Mouse (Mus musculus) fat pad, adult 2 months (tissue): ENCODE measurements at regions not wholly inside any gene's neighbourhood (a gene's known extent, or its start where the extent isn't known, plus 50 kb on each side); places are given as distances from the start of the nearest gene placed in this dataset.

Experiments used
- DNase-seq: peaks from one replicate; pipeline ENCODE4 v3.0.0-alpha.2; 2011; ENCODE audit warnings: low read depth, low spot score; ENCODE audit errors: extremely low read depth

- DNase-seq = peak; percentile 51
Observed at GRCm38 (mm10) chr1:185832059-185832458, 285.1 kb downstream of the Lyplal1 start.

GRCm38 (mm10) chr1:185834171-185834570 is 282.9 kb downstream of the Lyplal1 start:
- no peak for DNase-seq

- DNase-seq = no peak
Observed at GRCm38 (mm10) chr1:185836632-185837281, 280.4 kb downstream of the Lyplal1 start.

- no peak for DNase-seq
Observed at GRCm38 (mm10) chr1:185842481-185842880, 274.6 kb downstream of the Lyplal1 start.

DNA sequence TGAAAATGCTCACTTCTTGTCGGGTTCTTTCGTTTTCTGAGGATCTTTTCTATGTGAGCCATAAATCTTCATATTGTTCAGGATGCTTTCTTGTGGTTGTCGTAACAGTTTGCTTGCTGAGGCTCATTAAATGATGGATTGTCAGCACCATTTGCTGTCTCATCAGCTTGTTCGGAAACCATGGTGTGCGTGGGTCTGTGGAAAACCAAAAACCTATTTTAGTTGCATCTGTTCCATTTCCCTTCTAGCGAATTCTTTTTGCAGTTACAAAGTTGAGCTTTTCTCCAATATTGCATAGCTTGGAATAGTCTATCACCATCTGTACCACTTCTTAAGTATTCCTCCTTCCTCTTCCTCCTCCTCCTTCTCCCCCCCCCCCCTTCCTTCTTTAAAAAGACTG is 269.9 kb downstream of the Lyplal1 start:
- no peak for DNase-seq

DNA sequence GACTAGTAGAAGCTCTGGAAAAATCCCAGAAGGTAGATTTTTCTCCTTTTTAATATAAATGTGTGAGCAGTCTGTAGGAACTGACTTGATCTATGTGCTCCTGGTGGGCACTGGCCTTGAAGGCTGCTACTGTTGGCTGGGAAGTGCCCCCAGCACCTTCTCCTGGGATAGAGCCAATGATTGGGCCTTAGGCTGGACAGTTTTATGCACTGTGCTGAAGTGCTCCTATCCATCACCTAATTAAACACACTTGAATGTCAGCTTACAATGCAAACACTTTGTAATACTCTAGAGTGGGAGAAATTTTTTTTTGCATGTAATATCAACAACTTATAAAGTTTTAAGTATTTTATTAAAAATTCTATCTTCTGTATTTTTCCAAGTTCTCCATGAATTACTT is 266.5 kb downstream of the Lyplal1 start:
- no peak for DNase-seq

- no peak for DNase-seq
Observed at GRCm38 (mm10) chr1:185851262-185851893, 265.7 kb downstream of the Lyplal1 start.

- DNase-seq = no peak
Observed at GRCm38 (mm10) chr1:185861692-185862091, 255.4 kb downstream of the Lyplal1 start.

GRCm38 (mm10) chr1:185865945-185866344 is 251.2 kb downstream of the Lyplal1 start:
- DNase-seq = no peak

DNA sequence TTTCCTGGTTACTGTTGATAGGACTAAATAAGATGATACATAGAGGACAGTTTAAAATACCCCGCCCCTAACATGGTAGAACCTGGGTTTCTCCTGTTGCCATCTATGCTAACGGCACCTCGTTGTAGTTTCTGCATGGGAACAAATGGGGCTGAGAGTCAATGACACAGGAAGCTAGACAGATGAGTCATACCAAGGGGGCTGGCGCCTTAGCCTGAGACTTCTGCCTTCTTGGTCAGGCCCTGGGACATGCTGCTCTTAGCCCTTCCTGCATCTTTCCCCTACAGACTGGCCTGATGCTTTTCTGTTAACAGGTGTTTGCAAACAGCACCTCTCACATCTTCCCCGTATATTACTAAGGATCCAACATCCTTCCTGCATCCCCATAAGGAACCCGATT is 250.5 kb downstream of the Lyplal1 start:
- no peak for DNase-seq

- no peak for DNase-seq
Observed at GRCm38 (mm10) chr1:185867018-185867417, 250.1 kb downstream of the Lyplal1 start.

DNA sequence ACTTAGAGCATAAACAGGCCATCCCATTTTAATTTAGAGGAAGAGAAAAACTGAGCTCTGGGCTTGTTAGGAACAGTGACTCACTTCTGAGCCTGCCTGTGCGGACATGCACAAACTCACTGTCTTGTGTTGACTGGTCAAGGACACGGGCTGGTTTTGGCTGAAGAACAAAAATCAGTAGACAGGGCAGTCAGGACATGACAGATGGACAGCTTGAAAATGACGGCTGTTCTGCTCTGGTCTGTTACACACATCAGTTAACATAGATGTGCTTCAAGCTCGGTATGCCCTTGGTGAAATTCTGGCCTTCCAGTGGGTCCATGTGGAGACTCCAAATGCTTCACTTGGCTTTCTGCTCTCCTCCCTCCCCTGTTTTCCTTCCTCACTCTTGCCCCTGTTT is 248.4 kb downstream of the Lyplal1 start:
- no peak for DNase-seq

DNA sequence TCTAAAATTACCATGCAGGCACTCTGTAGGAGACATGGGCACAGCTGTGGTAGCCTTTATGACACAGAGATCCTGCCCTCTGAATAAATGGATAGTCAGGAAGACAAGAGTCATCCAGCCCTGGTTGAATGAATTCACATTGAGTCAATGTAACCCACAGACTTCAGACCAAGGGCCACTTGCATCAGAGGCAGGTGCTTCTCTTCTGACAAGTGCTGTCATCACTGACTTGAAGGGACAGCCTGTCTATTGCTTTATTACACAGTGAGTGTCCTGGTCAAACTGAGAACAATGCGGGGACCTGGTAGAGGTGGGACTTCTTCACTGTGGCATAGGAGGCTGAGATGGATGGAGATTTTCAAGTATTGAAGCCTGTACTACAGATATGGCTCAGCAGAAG is 230.1 kb downstream of the Lyplal1 start:
- no peak for DNase-seq

GRCm38 (mm10) chr1:185891814-185892213 is 225.3 kb downstream of the Lyplal1 start:
- no peak for DNase-seq

DNA sequence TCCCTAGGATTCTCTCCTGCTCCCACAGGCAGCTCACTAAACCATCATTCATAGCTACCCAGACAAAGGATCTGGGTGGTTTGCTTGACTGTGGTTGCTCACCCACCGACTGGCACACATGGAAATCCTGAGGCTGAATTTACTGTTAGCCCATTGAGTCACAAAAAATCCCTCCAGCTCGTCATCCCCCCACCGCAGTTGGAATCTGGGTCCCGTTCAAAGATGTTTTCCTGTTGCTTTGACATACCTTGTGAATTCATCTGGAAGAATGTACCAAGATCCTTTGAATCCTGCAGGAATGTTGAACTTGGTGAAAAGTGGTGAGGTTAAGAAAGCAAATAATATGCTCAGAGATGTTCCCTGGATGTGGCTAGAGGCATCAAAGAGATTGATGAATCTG is 223.7 kb downstream of the Lyplal1 start:
- DNase-seq = no peak

DNA sequence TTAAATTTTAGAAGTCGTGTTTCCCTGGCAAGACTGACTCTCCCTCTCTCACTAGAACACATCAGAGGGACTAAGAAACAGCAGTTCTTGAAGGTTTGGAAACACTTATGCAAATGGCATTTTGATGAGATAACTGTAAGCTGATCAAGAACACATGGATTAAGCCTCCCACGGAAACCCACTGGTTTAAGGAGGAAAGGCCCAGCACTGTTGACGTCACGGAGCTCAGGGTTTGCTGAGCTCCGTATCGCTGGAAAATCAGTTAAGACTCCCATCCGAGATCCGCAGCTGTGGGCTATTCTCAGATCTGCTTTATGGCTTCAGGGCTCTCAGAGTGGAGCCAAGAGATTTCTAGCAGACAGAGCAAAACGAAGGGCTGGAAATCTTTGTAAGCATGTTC is 218.6 kb downstream of the Lyplal1 start:
- no peak for DNase-seq

GRCm38 (mm10) chr1:185900316-185900715 is 216.8 kb downstream of the Lyplal1 start:
- DNase-seq = no peak

DNA sequence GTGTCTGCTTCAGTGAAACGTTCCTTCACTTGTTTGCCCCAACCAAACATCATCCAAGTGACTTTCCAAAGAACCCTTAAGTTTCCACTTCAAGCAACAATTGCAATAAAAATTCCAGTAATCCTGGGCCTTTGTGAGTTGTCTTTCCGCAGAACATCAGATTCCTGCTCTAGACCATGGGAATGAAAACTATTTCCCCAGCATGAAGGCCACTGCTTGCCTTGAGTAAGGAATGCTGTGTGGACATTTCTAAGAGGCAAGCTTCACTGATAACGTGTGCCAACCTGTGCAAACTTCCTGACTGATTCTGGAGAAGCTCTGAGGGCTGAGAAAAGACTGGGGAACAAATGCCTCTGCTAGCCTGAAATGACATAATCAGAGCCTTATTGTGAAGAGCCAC is 214.7 kb downstream of the Lyplal1 start:
- no peak for DNase-seq

DNA sequence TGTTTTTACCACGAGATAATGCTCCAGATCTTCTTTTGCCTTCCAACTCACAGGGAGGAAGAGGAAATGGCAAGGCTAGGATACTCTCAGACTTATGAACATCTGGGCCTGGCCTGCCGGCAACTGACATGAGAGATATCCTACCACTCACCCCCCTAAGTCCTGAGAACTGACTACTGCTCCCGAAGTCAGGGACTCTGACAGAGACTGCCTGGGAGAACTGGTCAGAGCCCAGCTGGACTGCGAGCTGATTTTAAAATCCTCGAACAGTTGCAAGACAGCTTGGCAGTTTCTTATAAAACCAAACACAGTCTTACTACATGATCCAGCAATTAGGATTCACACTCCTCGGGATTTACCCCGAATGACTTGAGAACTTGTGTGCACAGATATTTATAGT is 211.4 kb downstream of the Lyplal1 start:
- no peak for DNase-seq

- no peak for DNase-seq
Observed at GRCm38 (mm10) chr1:185915579-185915978, 201.5 kb downstream of the Lyplal1 start.

DNA sequence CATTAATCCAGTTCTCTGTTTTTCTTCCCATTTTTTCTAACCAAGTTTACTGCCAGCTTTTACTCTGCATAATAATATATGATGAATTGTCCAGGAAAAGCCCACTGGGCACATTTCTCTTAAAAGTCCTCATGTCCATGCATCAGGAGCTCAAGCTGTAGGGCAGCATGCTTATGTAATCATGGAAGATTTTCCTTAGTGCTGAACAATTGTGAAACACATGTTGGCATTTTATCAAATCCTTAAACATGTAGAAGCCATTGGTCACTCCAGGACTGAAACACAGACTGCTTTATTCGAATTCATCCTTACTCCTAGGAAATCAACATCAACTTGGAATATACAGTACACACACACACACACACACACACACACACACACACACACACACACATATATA is 198.4 kb downstream of the Lyplal1 start:
- no peak for DNase-seq

DNA sequence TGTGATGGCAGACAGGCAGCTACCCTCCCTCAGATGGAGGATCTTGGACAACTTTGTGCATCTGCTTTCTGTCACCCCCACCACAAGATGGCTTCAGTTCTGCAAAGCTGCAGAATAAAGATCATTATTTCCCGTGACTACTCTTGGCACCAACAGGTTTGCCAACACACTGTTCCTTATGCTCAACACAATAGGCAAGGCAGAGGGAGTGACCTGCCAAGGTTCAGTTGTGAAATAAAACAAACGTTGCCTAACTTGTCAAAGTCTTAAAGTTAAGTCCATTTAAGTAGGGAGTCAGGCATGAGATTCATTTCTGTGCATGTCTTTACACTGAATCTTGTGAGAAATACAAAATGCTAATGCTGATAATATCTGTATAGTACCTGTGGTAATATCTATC is 193.4 kb downstream of the Lyplal1 start:
- peak; percentile 36 for DNase-seq

GRCm38 (mm10) chr1:185929000-185929399 is 188.1 kb downstream of the Lyplal1 start:
- DNase-seq = no peak
